Mouse (Mus musculus): ENCODE data around the gene Nbr1. TPM values are rescaled to one million over a fixed set of nuclear protein-coding genes. Genes with fewer than 3 reads are reported as not detected.
"Not testable (repeated sequence)": the region's sequence is repeated elsewhere in the genome, so short reads cannot be mapped to it uniquely, and the experiment has no call there.

The Nbr1 gene
- polyA plus RNA-seq, 1 experiment from 2014 or later = 85.0 TPM

DNA sequence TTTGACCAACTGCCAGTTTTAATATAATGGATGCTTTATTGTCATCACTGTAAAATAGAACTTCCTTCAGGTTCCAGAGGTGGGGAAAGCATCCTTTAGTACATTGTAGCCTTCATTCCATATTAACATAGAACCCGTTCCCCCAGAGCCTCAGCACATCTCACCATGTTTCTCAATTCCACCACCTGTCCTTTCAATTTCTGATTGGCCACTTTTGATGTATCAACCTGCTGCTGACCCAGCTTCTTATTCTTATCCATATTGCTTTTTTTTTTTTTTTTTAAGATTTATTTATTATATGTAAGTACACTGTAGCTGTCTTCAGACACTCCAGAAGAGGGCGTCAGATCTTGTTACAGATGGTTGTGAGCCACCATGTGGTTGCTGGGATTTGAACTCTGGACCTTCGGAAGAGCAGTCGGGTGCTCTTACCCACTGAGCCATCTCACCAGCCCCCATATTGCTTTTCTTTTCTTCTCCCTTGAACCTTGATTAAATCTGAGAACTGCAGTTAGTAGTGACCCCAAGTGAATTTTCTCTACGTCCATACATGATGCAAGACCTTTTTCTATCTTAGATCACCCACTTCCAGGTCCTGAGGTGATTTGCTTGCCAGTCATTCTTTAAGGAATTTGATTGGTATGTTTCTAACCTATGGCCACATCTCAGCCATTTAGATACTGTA lies 76.9 kb downstream of the Nbr1 start:
- not testable (repeated sequence) for H3K36me3 ChIP-seq; H3K27ac ChIP-seq; ATAC-seq (ENCODE audit: insufficient number of reproducible peaks, insufficient read depth, low FRiP score, low TSS enrichment); H3K4me1 ChIP-seq; H3K27me3 ChIP-seq; H3K9ac ChIP-seq; H3K9me3 ChIP-seq
- H3K4me2 ChIP-seq (replicated peaks) = peak overlapping the region; percentile 73
- 51% methylated on average over 5 of the region's 5 CpGs for WGBS
- peak overlapping the region; percentile 53; the same call in 1 of the 2 replicates for H3K4me3 ChIP-seq

Other genes starting within 250 kb of the Nbr1 start
- gene Becn1, start 249.9 kb upstream of the Nbr1 start, polyA plus RNA-seq (2016; fragmentation: Nextera tagmentation; extraction: Ambion mirVana) = 131 and 137 TPM in 2 replicates
- gene Psme3, start 235.9 kb upstream of the Nbr1 start, polyA plus RNA-seq (2016; fragmentation: Nextera tagmentation; extraction: Ambion mirVana) = 163 and 172 TPM in 2 replicates
- gene Aoc2, start 227.1 kb upstream of the Nbr1 start, polyA plus RNA-seq (2016; fragmentation: Nextera tagmentation; extraction: Ambion mirVana) = 1.8 and 2.4 TPM in 2 replicates
- gene Aoc3, start 221.5 kb upstream of the Nbr1 start, polyA plus RNA-seq (2016; fragmentation: Nextera tagmentation; extraction: Ambion mirVana) = 0.04 TPM in 1 of 2 replicates, not detected in the other
- gene G6pc, start 184.6 kb upstream of the Nbr1 start, polyA plus RNA-seq (2016; fragmentation: Nextera tagmentation; extraction: Ambion mirVana) = not detected in 2 replicates
- gene Aarsd1, start 134.5 kb upstream of the Nbr1 start, polyA plus RNA-seq (2016; fragmentation: Nextera tagmentation; extraction: Ambion mirVana) = 86.3 and 86.5 TPM in 2 replicates
- gene Gm27029, start 127.4 kb upstream of the Nbr1 start, polyA plus RNA-seq (2016; fragmentation: Nextera tagmentation; extraction: Ambion mirVana) = 9.6 and 9.9 TPM in 2 replicates
- gene Rundc1, start 127.1 kb upstream of the Nbr1 start, polyA plus RNA-seq (2016; fragmentation: Nextera tagmentation; extraction: Ambion mirVana) = 22.5 and 23.0 TPM in 2 replicates
- gene Ptges3l, start 126.8 kb upstream of the Nbr1 start, polyA plus RNA-seq (2016; fragmentation: Nextera tagmentation; extraction: Ambion mirVana) = 7.4 and 9.1 TPM in 2 replicates
- 361 and 382 TPM in 2 replicates for gene Rpl27, start 109.9 kb upstream of the Nbr1 start, polyA plus RNA-seq (2016; fragmentation: Nextera tagmentation; extraction: Ambion mirVana)
- 5.9 and 6.1 TPM in 2 replicates for gene Ifi35, start 103.7 kb upstream of the Nbr1 start, polyA plus RNA-seq (2016; fragmentation: Nextera tagmentation; extraction: Ambion mirVana)
- 15.2 and 17.2 TPM in 2 replicates for gene Rnd2, start 87.2 kb upstream of the Nbr1 start, polyA plus RNA-seq (2016; fragmentation: Nextera tagmentation; extraction: Ambion mirVana)
- 32.2 and 35.4 TPM in 2 replicates for gene Vat1, start 85.9 kb upstream of the Nbr1 start, polyA plus RNA-seq (2016; fragmentation: Nextera tagmentation; extraction: Ambion mirVana)
- gene Brca1, start 194 bp upstream of the Nbr1 start, polyA plus RNA-seq (2016; fragmentation: Nextera tagmentation; extraction: Ambion mirVana) = 16.6 and 19.3 TPM in 2 replicates
- 2.4 and 2.9 TPM in 2 replicates for gene Tmem106a, start 30.1 kb downstream of the Nbr1 start, polyA plus RNA-seq (2016; fragmentation: Nextera tagmentation; extraction: Ambion mirVana)
- gene Gm11634, start 47.1 kb downstream of the Nbr1 start, polyA plus RNA-seq (2016; fragmentation: Nextera tagmentation; extraction: Ambion mirVana) = not detected in 2 replicates
- gene Rdm1, start 75.0 kb downstream of the Nbr1 start, polyA plus RNA-seq (2016; fragmentation: Nextera tagmentation; extraction: Ambion mirVana) = 44.1 and 51.1 TPM in 2 replicates
- 3.9 and 5.2 TPM in 2 replicates for gene Arl4d, start 113.4 kb downstream of the Nbr1 start, polyA plus RNA-seq (2016; fragmentation: Nextera tagmentation; extraction: Ambion mirVana)
- 48.1 and 50.4 TPM in 2 replicates for gene Dhx8, start 180.8 kb downstream of the Nbr1 start, polyA plus RNA-seq (2016; fragmentation: Nextera tagmentation; extraction: Ambion mirVana)
- gene Etv4, start 233.2 kb downstream of the Nbr1 start, polyA plus RNA-seq (2016; fragmentation: Nextera tagmentation; extraction: Ambion mirVana) = 17.0 and 25.2 TPM in 2 replicates

All from embryonic facial prominence, embryonic 12.5 days (tissue).